Mouse (Mus musculus): ENCODE measurements around the gene Ovgp1. TPM values are rescaled to one million over a fixed set of nuclear protein-coding genes. Genes with fewer than 3 reads are reported as not detected.
"Not testable (repeated sequence)": the region's sequence is repeated elsewhere in the genome, so short reads cannot be mapped to it uniquely, and the experiment has no call there.

Ovgp1 gene
- total and polyA plus RNA-seq, 2 experiments = 0.34 to 0.37 TPM

DNA sequence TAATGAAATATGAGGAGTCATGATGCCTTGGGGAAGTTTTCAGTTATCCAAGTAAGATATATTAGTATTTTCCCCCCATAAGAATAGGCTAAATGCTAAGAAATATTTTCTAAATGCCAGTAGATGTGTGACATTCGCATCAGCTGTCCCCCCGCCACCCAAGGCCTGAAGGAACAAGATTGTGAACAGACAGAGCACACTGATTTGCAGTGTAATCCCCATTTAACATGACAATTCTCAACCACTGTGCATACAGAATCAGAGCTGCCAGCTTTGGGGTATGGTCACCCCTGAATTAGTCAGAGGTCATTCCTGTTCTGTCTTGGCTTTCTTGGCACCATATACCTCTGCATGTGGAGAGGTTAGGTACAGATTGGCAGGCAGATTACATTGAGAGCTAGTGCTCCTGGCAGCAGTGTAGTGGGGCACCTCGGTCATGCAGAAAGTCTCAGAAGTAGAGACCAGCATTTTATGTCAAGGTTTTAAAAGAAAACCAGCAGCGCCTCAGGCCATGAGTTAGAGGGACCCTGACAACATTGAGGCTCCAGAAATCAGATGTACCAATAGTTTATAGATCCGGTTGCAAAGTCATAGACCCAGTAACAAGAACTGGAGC lies 1.6 kb upstream of the Ovgp1 start:
- Histone ChIP-seq H3K79me2 (ENCODE audit: control insufficient read depth, insufficient read depth, low read length) (no peaks in the 10 kb centered on the region), H3K4me1 (ENCODE audit: control insufficient read depth, insufficient read depth, low read length) (peaks cover 4% of the 10 kb centered on the region), H3K4me3 (ENCODE audit: insufficient read depth, low read depth, low read length) (no peak overlapping the region), H3K9ac (ENCODE audit: low read depth, low read length) (no peak overlapping the region), H3K27me3 (ENCODE audit: control insufficient read depth, insufficient read depth, low read length) (no peaks in the 10 kb centered on the region), H3K27ac (replicated peaks; ENCODE audit: insufficient read depth, low read depth, low read length) (no peak overlapping the region), H3K36me3 (ENCODE audit: control insufficient read depth, insufficient read depth, low read length) (peaks cover 30% of the 10 kb centered on the region)
- DNase-seq (ENCODE audit: extremely low read depth, low read depth, low spot score) = no peak
- TF ChIP-seq CTCF (IDR thresholded peaks at IDR 0.05; ENCODE audit: low read depth, low read length) = no peak
- TF ChIP-seq POLR2A (IDR thresholded peaks at IDR 0.05; ENCODE audit: extremely low read depth, insufficient read depth, low read length) = no peak
- WGBS = 90% methylated on average over 5 of the region's 5 CpGs

DNA sequence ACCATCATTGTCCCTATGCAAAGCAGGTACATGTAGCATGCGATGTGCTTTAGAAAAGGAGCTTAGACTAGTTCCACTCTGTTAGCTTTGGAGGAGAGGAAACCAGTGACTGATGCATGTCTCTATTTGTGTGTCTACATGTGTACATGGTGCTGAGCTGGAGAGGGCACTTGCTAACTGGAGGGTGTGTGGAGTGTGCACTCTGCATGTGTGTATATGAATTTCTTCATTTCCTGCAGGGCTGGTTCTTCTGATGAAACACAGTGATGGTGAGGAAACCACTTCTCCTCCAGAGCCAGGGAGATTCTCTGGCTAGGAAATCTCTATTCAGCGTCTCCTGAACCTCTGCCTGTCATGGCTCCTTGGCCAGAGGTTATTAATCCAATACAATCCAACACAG lies 663 bp downstream of the Ovgp1 start:
- Histone ChIP-seq H3K27ac (replicated peaks; ENCODE audit: insufficient read depth, low read depth, low read length) (no peak overlapping the region), H3K4me3 (ENCODE audit: insufficient read depth, low read depth, low read length) (no peak overlapping the region), H3K36me3 (ENCODE audit: control insufficient read depth, insufficient read depth, low read length) (peaks cover 8% of the 10 kb centered on the region), H3K9ac (ENCODE audit: low read depth, low read length) (no peak overlapping the region), H3K79me2 (ENCODE audit: control insufficient read depth, insufficient read depth, low read length) (no peaks in the 10 kb centered on the region), H3K4me1 (ENCODE audit: control insufficient read depth, insufficient read depth, low read length) (peaks cover 4% of the 10 kb centered on the region), H3K27me3 (ENCODE audit: control insufficient read depth, insufficient read depth, low read length) (no peaks in the 10 kb centered on the region)
- WGBS = 92% methylated on average over 2 of the region's 2 CpGs
- TF ChIP-seq CTCF (IDR thresholded peaks at IDR 0.05; ENCODE audit: low read depth, low read length) (no peak), POLR2A (IDR thresholded peaks at IDR 0.05; ENCODE audit: extremely low read depth, insufficient read depth, low read length) (no peak)
- DNase-seq (ENCODE audit: extremely low read depth, low read depth, low spot score) = no peak

DNA sequence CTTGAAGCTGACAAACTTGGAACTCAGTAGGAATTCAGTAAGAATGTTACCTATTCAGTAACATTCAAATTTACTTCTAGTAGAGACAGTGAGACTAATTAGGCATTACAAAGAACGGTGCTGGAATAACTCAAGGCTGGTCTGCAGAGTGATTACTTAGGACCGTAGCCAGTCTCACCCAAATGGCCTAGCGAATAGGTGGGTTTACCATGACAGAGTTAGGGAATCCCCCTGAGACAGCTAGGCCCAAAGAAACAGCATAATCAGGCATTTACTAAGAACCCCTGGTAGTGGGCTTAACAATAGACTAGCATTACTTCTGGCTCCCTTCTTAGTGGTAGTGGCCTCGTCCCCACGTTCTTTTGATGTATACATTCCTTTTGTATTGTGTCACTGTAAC lies 16.1 kb downstream of the Ovgp1 start:
- not testable (repeated sequence) for H3K79me2 ChIP-seq (ENCODE audit: control insufficient read depth, insufficient read depth, low read length); H3K27me3 ChIP-seq (ENCODE audit: control insufficient read depth, insufficient read depth, low read length); DNase-seq (ENCODE audit: extremely low read depth, low read depth, low spot score); H3K4me1 ChIP-seq (ENCODE audit: control insufficient read depth, insufficient read depth, low read length); H3K27ac ChIP-seq (replicated peaks; ENCODE audit: insufficient read depth, low read depth, low read length); H3K9ac ChIP-seq (ENCODE audit: low read depth, low read length); H3K36me3 ChIP-seq (ENCODE audit: control insufficient read depth, insufficient read depth, low read length); H3K4me3 ChIP-seq (ENCODE audit: insufficient read depth, low read depth, low read length)
- 82% methylated on average over 5 of the region's 5 CpGs for WGBS

DNA sequence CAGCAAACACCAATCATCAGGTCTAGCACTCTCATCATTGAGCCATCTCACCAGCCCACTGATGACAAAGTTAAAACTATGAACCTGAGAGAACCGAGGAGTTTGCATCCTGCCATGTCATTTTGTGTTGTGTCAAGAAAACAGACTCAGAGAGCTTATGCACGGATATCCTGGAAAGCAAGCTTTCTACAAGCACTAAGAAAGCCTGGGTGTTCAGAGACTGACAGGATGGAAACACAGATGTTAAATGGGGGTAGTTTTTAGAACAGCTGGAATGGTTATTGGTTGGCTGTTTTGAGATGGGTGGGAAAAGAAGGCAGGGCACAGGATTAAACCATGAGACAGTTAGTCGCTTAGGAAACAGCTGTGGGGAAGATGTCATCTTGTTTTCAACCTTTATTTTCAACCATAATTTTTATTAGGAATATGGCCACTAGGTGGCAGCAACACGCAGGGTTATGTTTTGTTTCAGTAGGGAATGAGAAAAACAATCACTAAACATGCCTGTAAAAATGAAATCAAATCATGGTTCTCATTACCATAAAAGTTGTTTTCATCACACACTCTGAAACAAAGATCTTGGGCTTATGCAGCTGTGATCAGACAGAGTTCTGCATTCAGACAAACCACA lies 18.3 kb downstream of the Ovgp1 start:
- H3K9ac ChIP-seq (ENCODE audit: low read depth, low read length) = no peak overlapping the region
- no peaks in the 10 kb centered on the region for H3K27me3 ChIP-seq (ENCODE audit: control insufficient read depth, insufficient read depth, low read length)
- H3K27ac ChIP-seq (replicated peaks; ENCODE audit: insufficient read depth, low read depth, low read length) = no peak overlapping the region
- DNase-seq (ENCODE audit: extremely low read depth, low read depth, low spot score) = peak; percentile 26
- H3K4me3 ChIP-seq (ENCODE audit: insufficient read depth, low read depth, low read length) = no peak overlapping the region
- H3K36me3 ChIP-seq (ENCODE audit: control insufficient read depth, insufficient read depth, low read length) = no peaks in the 10 kb centered on the region
- no peaks in the 10 kb centered on the region for H3K4me1 ChIP-seq (ENCODE audit: control insufficient read depth, insufficient read depth, low read length)
- 26% methylated on average over 4 of the region's 4 CpGs for WGBS
- TF ChIP-seq POLR2A (IDR thresholded peaks at IDR 0.05; ENCODE audit: extremely low read depth, insufficient read depth, low read length) (no peak), CTCF (IDR thresholded peaks at IDR 0.05; ENCODE audit: low read depth, low read length) (peak; percentile 45)
- no peaks in the 10 kb centered on the region for H3K79me2 ChIP-seq (ENCODE audit: control insufficient read depth, insufficient read depth, low read length)

DNA sequence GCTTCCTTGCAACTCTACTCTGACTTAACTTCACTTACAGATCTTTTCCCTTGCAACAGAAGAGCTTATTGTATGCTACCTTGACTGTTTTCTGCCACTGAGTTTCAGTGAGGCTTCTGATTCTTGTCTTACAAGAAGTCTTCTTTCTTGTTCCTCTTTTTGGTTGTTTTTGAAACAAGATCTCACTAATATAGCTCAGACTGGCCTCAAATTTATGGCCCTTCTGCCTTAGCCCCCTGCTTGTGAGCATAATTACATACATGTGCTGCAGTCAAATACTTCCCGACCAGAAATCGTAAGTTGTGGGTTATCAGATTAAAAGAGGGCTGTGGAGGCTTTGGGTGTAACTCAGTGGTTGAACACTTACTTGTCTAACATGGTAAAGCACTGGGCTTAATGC lies 21.2 kb downstream of the Ovgp1 start:
- Histone ChIP-seq H3K4me3 (ENCODE audit: insufficient read depth, low read depth, low read length) (no peak overlapping the region), H3K36me3 (ENCODE audit: control insufficient read depth, insufficient read depth, low read length) (no peaks in the 10 kb centered on the region), H3K4me1 (ENCODE audit: control insufficient read depth, insufficient read depth, low read length) (no peaks in the 10 kb centered on the region), H3K9ac (ENCODE audit: low read depth, low read length) (no peak overlapping the region), H3K79me2 (ENCODE audit: control insufficient read depth, insufficient read depth, low read length) (no peaks in the 10 kb centered on the region), H3K27me3 (ENCODE audit: control insufficient read depth, insufficient read depth, low read length) (no peaks in the 10 kb centered on the region), H3K27ac (replicated peaks; ENCODE audit: insufficient read depth, low read depth, low read length) (no peak overlapping the region)
- DNase-seq (ENCODE audit: extremely low read depth, low read depth, low spot score) = no peak
- WGBS = 64% methylated on average over 2 of the region's 2 CpGs
- no peak for TF ChIP-seq POLR2A (IDR thresholded peaks at IDR 0.05; ENCODE audit: extremely low read depth, insufficient read depth, low read length)
- no peak for TF ChIP-seq CTCF (IDR thresholded peaks at IDR 0.05; ENCODE audit: low read depth, low read length)

DNA sequence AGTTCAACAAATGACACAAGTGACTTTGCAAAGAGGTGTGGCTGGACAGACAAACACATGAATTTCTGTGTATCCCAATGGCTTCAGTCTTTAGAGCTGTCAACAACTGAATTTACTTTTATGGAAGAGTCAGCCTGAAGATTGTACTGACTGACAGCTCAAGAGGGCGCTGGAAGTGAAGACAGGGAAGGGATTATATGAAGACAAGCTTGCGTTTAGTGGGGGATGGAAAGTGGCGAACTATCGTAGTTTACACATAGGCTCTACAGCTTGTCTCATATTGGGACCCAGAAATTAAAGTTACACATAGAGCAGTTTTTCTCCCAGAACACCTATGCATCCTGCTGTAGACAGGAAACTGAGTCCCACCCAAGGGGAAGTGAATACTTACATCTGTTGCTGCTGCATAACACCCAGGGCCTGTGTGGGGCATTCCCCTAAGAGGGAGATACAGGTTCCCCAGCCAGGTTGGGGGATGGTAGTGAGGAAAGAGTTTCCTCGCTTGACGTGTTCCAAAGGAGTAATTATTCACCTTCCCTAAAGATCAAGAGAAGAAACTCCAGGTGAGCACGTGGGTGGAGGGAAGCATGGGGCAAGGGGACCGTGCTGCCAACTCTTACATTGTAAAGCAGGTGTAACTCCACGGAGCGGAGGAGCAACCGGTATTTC lies 27.3 kb downstream of the Ovgp1 start:
- Histone ChIP-seq H3K27ac (replicated peaks; ENCODE audit: insufficient read depth, low read depth, low read length) (no peak overlapping the region), H3K36me3 (ENCODE audit: control insufficient read depth, insufficient read depth, low read length) (no peaks in the 10 kb centered on the region), H3K79me2 (ENCODE audit: control insufficient read depth, insufficient read depth, low read length) (no peaks in the 10 kb centered on the region), H3K27me3 (ENCODE audit: control insufficient read depth, insufficient read depth, low read length) (no peaks in the 10 kb centered on the region), H3K9ac (ENCODE audit: low read depth, low read length) (no peak overlapping the region), H3K4me1 (ENCODE audit: control insufficient read depth, insufficient read depth, low read length) (no peaks in the 10 kb centered on the region), H3K4me3 (ENCODE audit: insufficient read depth, low read depth, low read length) (no peak overlapping the region)
- no peak for TF ChIP-seq POLR2A (IDR thresholded peaks at IDR 0.05; ENCODE audit: extremely low read depth, insufficient read depth, low read length)
- TF ChIP-seq CTCF (IDR thresholded peaks at IDR 0.05; ENCODE audit: low read depth, low read length) = no peak
- no peak for DNase-seq (ENCODE audit: extremely low read depth, low read depth, low spot score)
- 34% methylated on average over 11 of the region's 11 CpGs for WGBS

Measured in liver, adult 2 months (tissue).